25 mouse cellular contexts compared by ENCODE assay signal in genomic region chr7:75711436-75711835, GRCm38 (mm10).
DNase-seq lines count a peak whose midpoint lies in the region; ATAC-seq and TF ChIP-seq lines count a peak whose summit lies in the region.
"Had no signal": no experiment of that assay in that cellular context is flagged by ENCODE, and none has a peak within 500 bp of the region (broad histone marks: within the 10 kb centered on the region; RNA-seq: fewer than 3 reads in every experiment).

No protein-coding gene starts in this region.

- H3K27me3 ChIP-seq in embryonic facial prominence, embryonic 13.5 days: no peaks in the 10 kb centered on the region
- H3K27me3 ChIP-seq in embryonic facial prominence, embryonic 10.5 days (replicated peaks; ENCODE audit: low read depth, poor library complexity, severe bottlenecking): no peaks in the 10 kb centered on the region
- H3K27me3 ChIP-seq in heart, embryonic 15.5 days: no peaks in the 10 kb centered on the region
- no peaks in the 10 kb centered on the region for H3K27me3 ChIP-seq in heart, embryonic 10.5 days (ENCODE audit: insufficient read depth, poor library complexity, severe bottlenecking)
- no peaks in the 10 kb centered on the region for H3K27me3 ChIP-seq in myocyte (ENCODE audit: control insufficient read depth, insufficient read depth, insufficient read length)
- H3K27me3 ChIP-seq in forebrain, embryonic 13.5 days: no peaks in the 10 kb centered on the region
- H3K27me3 ChIP-seq: hindbrain, embryonic 12.5 days; limb, embryonic 13.5 days; midbrain, embryonic 12.5 days had no signal

- TF ChIP-seq CTCF in lung, adult 2 months (IDR thresholded peaks at IDR 0.05; ENCODE audit: insufficient read depth, low read length): no peak

- DNase-seq in embryonic facial prominence, embryonic 10.5 days (ENCODE audit: low spot score): no peak
- no peak for DNase-seq in heart, embryonic 10.5 days (ENCODE audit: low spot score)
- peak; percentile 46 for DNase-seq in Muller cell, postnatal 12 days (ENCODE audit: inconsistent ontology term)
- no peak for DNase-seq in lung, adult 2 months
- DNase-seq: adrenal gland, postnatal 14 days; cerebellum, adult 18-20 months; cerebellum, postnatal 14 days; gastrocnemius, postnatal 36 days; kidney, adult 8-10 months; kidney, postnatal 4 days; lung, postnatal 36 days; right cerebral cortex, postnatal 4 days had no signal

- TF ChIP-seq POLR2A in myocyte (IDR thresholded peaks at IDR 0.05; ENCODE audit: insufficient read length, low read depth): no peak
- no peak for TF ChIP-seq POLR2A in lung, adult 2 months (IDR thresholded peaks at IDR 0.05; ENCODE audit: borderline replicate concordance, extremely low read depth, low read depth, low read length)

- H3K4me1 ChIP-seq in embryonic facial prominence, embryonic 13.5 days: peaks cover 18% of the 10 kb centered on the region
- H3K4me1 ChIP-seq in embryonic facial prominence, embryonic 10.5 days: peaks cover 3% of the 10 kb centered on the region; the same call in 1 of the 2 replicates
- peaks cover 32% of the 10 kb centered on the region for H3K4me1 ChIP-seq in heart, embryonic 15.5 days (replicated peaks)
- H3K4me1 ChIP-seq in heart, embryonic 10.5 days: peaks cover 5% of the 10 kb centered on the region; the same call in 1 of the 2 replicates
- peaks cover 13% of the 10 kb centered on the region for H3K4me1 ChIP-seq in lung, adult 2 months (ENCODE audit: control insufficient read depth, insufficient read depth, low read length)
- H3K4me1 ChIP-seq in forebrain, embryonic 13.5 days: no peaks in the 10 kb centered on the region
- H3K4me1 ChIP-seq: forebrain, embryonic 10.5 days; hindbrain, embryonic 12.5 days; limb, embryonic 13.5 days; midbrain, embryonic 12.5 days had no signal

- H3K4me2 ChIP-seq in embryonic facial prominence, embryonic 13.5 days: no peak overlapping the region
- H3K4me2 ChIP-seq in heart, embryonic 15.5 days: no peak overlapping the region
- H3K4me2 ChIP-seq in myocyte (ENCODE audit: low read depth): peak overlapping the region; percentile 64
- no peak overlapping the region for H3K4me2 ChIP-seq in forebrain, embryonic 13.5 days
- H3K4me2 ChIP-seq: hindbrain, embryonic 12.5 days; limb, embryonic 13.5 days; liver, embryonic 11.5 days; midbrain, embryonic 12.5 days had no signal

- no peak for ATAC-seq in embryonic facial prominence, embryonic 13.5 days (ENCODE audit: insufficient number of reproducible peaks, insufficient read depth, low FRiP score, low TSS enrichment, low read depth)
- ATAC-seq in heart, embryonic 15.5 days (replicated peaks; ENCODE audit: insufficient number of reproducible peaks, insufficient read depth, low FRiP score, low read depth): no peak
- no peak for ATAC-seq in forebrain, embryonic 13.5 days
- ATAC-seq: forebrain, embryonic 16.5 days; hindbrain, postnatal 0 days; intestine, embryonic 16.5 days had no signal

- H3K9me3 ChIP-seq in embryonic facial prominence, embryonic 13.5 days: no peaks in the 10 kb centered on the region
- H3K9me3 ChIP-seq in embryonic facial prominence, embryonic 10.5 days: no peaks in the 10 kb centered on the region
- no peaks in the 10 kb centered on the region for H3K9me3 ChIP-seq in heart, embryonic 15.5 days (replicated peaks)
- H3K9me3 ChIP-seq in heart, embryonic 10.5 days: no peaks in the 10 kb centered on the region
- no peaks in the 10 kb centered on the region for H3K9me3 ChIP-seq in forebrain, embryonic 13.5 days (replicated peaks)
- H3K9me3 ChIP-seq: forebrain, embryonic 10.5 days; hindbrain, embryonic 12.5 days; limb, embryonic 13.5 days; midbrain, embryonic 12.5 days had no signal

- no peak overlapping the region for H3K9ac ChIP-seq in embryonic facial prominence, embryonic 13.5 days
- H3K9ac ChIP-seq in heart, embryonic 15.5 days: no peak overlapping the region
- no peak overlapping the region for H3K9ac ChIP-seq in forebrain, embryonic 13.5 days
- H3K9ac ChIP-seq: hindbrain, embryonic 12.5 days; limb, embryonic 13.5 days; midbrain, embryonic 12.5 days had no signal

- peak overlapping the region; percentile 68; the same call in 1 of the 2 replicates for H3K27ac ChIP-seq in embryonic facial prominence, embryonic 13.5 days
- H3K27ac ChIP-seq in embryonic facial prominence, embryonic 10.5 days (replicated peaks): no peak overlapping the region
- H3K27ac ChIP-seq in heart, embryonic 15.5 days: peak overlapping the region; percentile 54; the same call in 1 of the 2 replicates
- H3K27ac ChIP-seq in heart, embryonic 10.5 days: no peak overlapping the region
- no peak overlapping the region for H3K27ac ChIP-seq in forebrain, embryonic 13.5 days
- H3K27ac ChIP-seq: forebrain, embryonic 10.5 days; hindbrain, embryonic 12.5 days; hindbrain, postnatal 0 days; kidney, postnatal 0 days; limb, embryonic 13.5 days; midbrain, embryonic 12.5 days had no signal

- no peak overlapping the region for H3ac ChIP-seq in myocyte (ENCODE audit: control insufficient read depth, insufficient read length)

- H3K4me3 ChIP-seq in embryonic facial prominence, embryonic 13.5 days: no peak overlapping the region
- H3K4me3 ChIP-seq in embryonic facial prominence, embryonic 10.5 days: no peak overlapping the region
- no peak overlapping the region for H3K4me3 ChIP-seq in heart, embryonic 15.5 days
- no peak overlapping the region for H3K4me3 ChIP-seq in heart, embryonic 10.5 days
- H3K4me3 ChIP-seq in myocyte: no peak overlapping the region
- H3K4me3 ChIP-seq in lung, adult 2 months (replicated peaks; ENCODE audit: extremely low read depth, low read depth, low read length): no peak overlapping the region
- H3K4me3 ChIP-seq in forebrain, embryonic 13.5 days: no peak overlapping the region
- H3K4me3 ChIP-seq: forebrain, embryonic 10.5 days; hindbrain, embryonic 12.5 days; limb, embryonic 13.5 days; midbrain, embryonic 12.5 days had no signal

- H3K36me3 ChIP-seq in embryonic facial prominence, embryonic 13.5 days: peaks cover 31% of the 10 kb centered on the region
- peaks cover 31% of the 10 kb centered on the region; the same call in 1 of the 2 replicates for H3K36me3 ChIP-seq in embryonic facial prominence, embryonic 10.5 days (replicated peaks)
- H3K36me3 ChIP-seq in heart, embryonic 15.5 days: peaks cover 31% of the 10 kb centered on the region
- H3K36me3 ChIP-seq in heart, embryonic 10.5 days: peaks cover 37% of the 10 kb centered on the region
- H3K36me3 ChIP-seq in myocyte (ENCODE audit: control insufficient read depth, insufficient read depth): peaks cover 33% of the 10 kb centered on the region
- H3K36me3 ChIP-seq in forebrain, embryonic 13.5 days (ENCODE audit: poor library complexity, severe bottlenecking): no peaks in the 10 kb centered on the region

- 75% methylated on average over 2 of the region's 2 CpGs for whole genome bisulfite sequencing in embryonic facial prominence, embryonic 13.5 days
- WGBS in embryonic facial prominence, embryonic 10.5 days: 89% methylated on average over 2 of the region's 2 CpGs
- WGBS in heart, embryonic 15.5 days: 62% methylated on average over 2 of the region's 2 CpGs
- WGBS in heart, embryonic 10.5 days: 78% methylated on average over 2 of the region's 2 CpGs
- whole genome bisulfite sequencing in lung, adult 2 months: 49% methylated on average over 2 of the region's 2 CpGs
- 76% methylated on average over 2 of the region's 2 CpGs for WGBS in forebrain, embryonic 13.5 days

- H3K79me2 ChIP-seq in myocyte (ENCODE audit: control insufficient read depth, insufficient read depth): peaks cover 11% of the 10 kb centered on the region

TF ChIP-seq in myocyte, 11 proteins besides CTCF, POLR2A, EP300 and RAD21:
- TF ChIP-seq MYOG (IDR thresholded peaks at IDR 0.05; ENCODE audit: control insufficient read depth in 1 of 3, insufficient read depth in 1 of 3, insufficient read length in 2 of 3, low read depth in 2 of 3): no peak
- TF ChIP-seq MYOD1 (IDR thresholded peaks at IDR 0.05; ENCODE audit: control insufficient read depth in 1 of 3, insufficient read length in 2 of 3, low read depth in 2 of 3): peak in 1 of 3 experiments; percentile 40

Comparison
In these comparisons a context has a peak if more than half of its experiments do, and no peak if none do; other contexts are left out.
1. H3K27ac ChIP-seq: peak in embryonic facial prominence, embryonic 13.5 days (single experiment) and heart, embryonic 15.5 days (single experiment); none in embryonic facial prominence, embryonic 10.5 days (single experiment), heart, embryonic 10.5 days (single experiment) and forebrain, embryonic 13.5 days (single experiment).